Mouse (Mus musculus): ENCODE results near the gene Vegfd. TPM values are rescaled to one million over a fixed set of nuclear protein-coding genes. Genes with fewer than 3 reads are reported as not detected.
A peak's percentile ranks its signal among the peaks of the same experiment; 100 is the strongest.

Vegfd gene
- polyA plus RNA-seq, 1 experiment from 2014 or later, result 0.13 TPM

DNA sequence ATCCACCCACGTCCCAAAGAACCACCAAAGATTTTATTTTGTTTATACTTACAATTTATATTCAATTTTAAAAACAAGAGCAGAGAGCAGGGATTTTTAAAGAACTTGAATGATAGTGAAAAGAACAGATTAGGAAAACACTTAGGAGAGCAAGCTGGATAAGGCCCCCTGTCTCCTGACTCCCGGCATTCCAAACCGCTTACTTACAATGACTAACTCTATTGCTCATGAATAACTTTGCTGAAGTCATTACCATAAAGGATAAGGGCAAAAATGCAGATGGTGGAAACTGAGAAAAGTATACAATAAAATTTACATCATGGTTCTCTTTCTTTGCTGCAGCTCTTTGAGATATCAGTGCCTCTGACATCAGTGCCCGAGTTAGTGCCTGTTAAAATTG lies 20.9 kb downstream of the Vegfd start:
- WGBS, result 72% methylated on average over 4 of the region's 4 CpGs
- H3K27me3 ChIP-seq (replicated peaks), result no peaks in the 10 kb centered on the region

GRCm38 (mm10) chrX:164398456-164398855 lies 25.3 kb downstream of the Vegfd start:
- H3K27me3 ChIP-seq (replicated peaks), result no peaks in the 10 kb centered on the region
- no peak overlapping the region for H3K4me2 ChIP-seq
- H3K9ac ChIP-seq, result no peak overlapping the region
- no peaks in the 10 kb centered on the region for H3K36me3 ChIP-seq (replicated peaks)
- ATAC-seq (replicated peaks), result peak; percentile 52; the same call in 1 of the 2 replicates
- no peaks in the 10 kb centered on the region for H3K4me1 ChIP-seq
- WGBS, result 67% methylated on average over 3 of the region's 3 CpGs
- H3K9me3 ChIP-seq, result no peaks in the 10 kb centered on the region
- no peak overlapping the region for H3K27ac ChIP-seq
- no peak overlapping the region for H3K4me3 ChIP-seq

More for the DNA sequence above, 20.9 kb downstream of the Vegfd start:
- Histone ChIP-seq H3K27ac (no peak overlapping the region), H3K4me1 (no peaks in the 10 kb centered on the region), H3K9me3 (no peaks in the 10 kb centered on the region), H3K4me2 (no peak overlapping the region), H3K9ac (no peak overlapping the region), H3K36me3 (replicated peaks) (no peaks in the 10 kb centered on the region), H3K4me3 (no peak overlapping the region)
- ATAC-seq (replicated peaks), result no peak

- no peak overlapping the region for H3K27ac ChIP-seq
- no peaks in the 10 kb centered on the region for H3K4me1 ChIP-seq
- no peak overlapping the region for H3K4me2 ChIP-seq
- H3K36me3 ChIP-seq (replicated peaks), result no peaks in the 10 kb centered on the region
- H3K4me3 ChIP-seq, result no peak overlapping the region
- H3K27me3 ChIP-seq (replicated peaks), result no peaks in the 10 kb centered on the region
- no peak overlapping the region for H3K9ac ChIP-seq
- H3K9me3 ChIP-seq, result no peaks in the 10 kb centered on the region
- ATAC-seq (replicated peaks), result no peak
These were observed 32.0 kb downstream of the Vegfd start for GRCm38 (mm10) chrX:164405080-164405649.

- no peak for ATAC-seq (replicated peaks)
- 77% methylated on average over 9 of the region's 9 CpGs for WGBS
- Histone ChIP-seq H3K27me3 (replicated peaks) (no peaks in the 10 kb centered on the region), H3K9ac (no peak overlapping the region), H3K36me3 (replicated peaks) (no peaks in the 10 kb centered on the region), H3K4me3 (no peak overlapping the region), H3K27ac (no peak overlapping the region), H3K9me3 (no peaks in the 10 kb centered on the region), H3K4me1 (no peaks in the 10 kb centered on the region), H3K4me2 (no peak overlapping the region)
These were observed 33.2 kb downstream of the Vegfd start for GRCm38 (mm10) chrX:164406133-164407022.

GRCm38 (mm10) chrX:164408301-164408927 lies 35.2 kb downstream of the Vegfd start:
- WGBS, result 87% methylated on average over 3 of the region's 3 CpGs

DNA sequence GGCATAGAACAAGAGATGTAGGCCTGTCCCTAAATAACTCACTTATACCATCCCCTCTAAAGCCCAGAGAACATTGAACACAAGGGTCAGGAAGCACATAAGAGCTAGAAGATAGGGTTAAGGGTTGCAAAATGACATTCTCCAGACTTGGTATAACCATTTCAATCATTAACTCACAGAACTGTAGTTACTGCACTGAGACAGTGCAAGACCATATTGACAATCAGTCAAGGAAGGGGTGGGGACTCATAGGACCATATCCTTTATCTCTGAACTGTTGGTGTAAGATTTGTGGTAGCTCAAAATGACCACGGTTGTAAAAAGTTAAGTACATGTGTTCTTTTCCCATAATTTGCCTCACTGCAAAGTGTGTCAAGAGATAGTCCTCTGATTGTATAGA lies 37.4 kb downstream of the Vegfd start:
- Histone ChIP-seq H3K4me3 (no peak overlapping the region), H3K9me3 (no peaks in the 10 kb centered on the region), H3K4me2 (no peak overlapping the region), H3K27ac (no peak overlapping the region), H3K27me3 (replicated peaks) (peaks cover 4% of the 10 kb centered on the region; the same call in 1 of the 2 replicates), H3K9ac (no peak overlapping the region), H3K4me1 (no peaks in the 10 kb centered on the region), H3K36me3 (replicated peaks) (no peaks in the 10 kb centered on the region)
- WGBS, result 78% methylated on average over 1 of the region's 1 CpGs
- no peak for ATAC-seq (replicated peaks)

More at GRCm38 (mm10) chrX:164408301-164408927, 35.2 kb downstream of the Vegfd start:
- H3K27me3 ChIP-seq (replicated peaks), result no peaks in the 10 kb centered on the region
- no peaks in the 10 kb centered on the region for H3K36me3 ChIP-seq (replicated peaks)
- no peaks in the 10 kb centered on the region for H3K4me1 ChIP-seq
- H3K9ac ChIP-seq, result no peak overlapping the region
- H3K9me3 ChIP-seq, result no peaks in the 10 kb centered on the region
- no peak overlapping the region for H3K4me3 ChIP-seq
- no peak overlapping the region for H3K4me2 ChIP-seq
- ATAC-seq (replicated peaks), result no peak
- no peak overlapping the region for H3K27ac ChIP-seq

DNA sequence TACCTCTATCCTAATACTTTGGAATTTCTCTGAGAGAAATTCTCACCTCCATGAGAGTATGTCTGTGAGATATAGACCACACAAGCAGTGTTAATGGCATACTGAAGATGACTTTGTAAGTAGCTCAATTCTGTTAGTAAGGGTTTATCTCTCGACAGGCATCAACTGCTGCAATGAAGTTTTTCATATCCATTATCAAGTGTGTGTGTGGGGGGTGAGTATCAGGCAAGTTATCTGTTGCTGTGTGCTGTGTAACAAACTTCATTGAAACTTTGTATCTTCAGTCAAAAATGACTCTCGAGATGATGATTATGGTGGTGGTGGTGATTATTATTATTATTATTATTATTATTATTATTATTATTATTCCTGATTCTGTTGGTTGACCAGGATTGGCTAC lies 43.6 kb downstream of the Vegfd start:
- no peak overlapping the region for H3K9ac ChIP-seq
- H3K9me3 ChIP-seq, result no peaks in the 10 kb centered on the region
- H3K27ac ChIP-seq, result no peak overlapping the region
- no peak for ATAC-seq (replicated peaks)
- H3K27me3 ChIP-seq (replicated peaks), result peaks cover 7% of the 10 kb centered on the region; the same call in 1 of the 2 replicates
- no peak overlapping the region for H3K4me3 ChIP-seq
- H3K36me3 ChIP-seq (replicated peaks), result no peaks in the 10 kb centered on the region
- no peak overlapping the region for H3K4me2 ChIP-seq
- 94% methylated on average over 2 of the region's 2 CpGs for WGBS
- peaks cover 5% of the 10 kb centered on the region for H3K4me1 ChIP-seq

DNA sequence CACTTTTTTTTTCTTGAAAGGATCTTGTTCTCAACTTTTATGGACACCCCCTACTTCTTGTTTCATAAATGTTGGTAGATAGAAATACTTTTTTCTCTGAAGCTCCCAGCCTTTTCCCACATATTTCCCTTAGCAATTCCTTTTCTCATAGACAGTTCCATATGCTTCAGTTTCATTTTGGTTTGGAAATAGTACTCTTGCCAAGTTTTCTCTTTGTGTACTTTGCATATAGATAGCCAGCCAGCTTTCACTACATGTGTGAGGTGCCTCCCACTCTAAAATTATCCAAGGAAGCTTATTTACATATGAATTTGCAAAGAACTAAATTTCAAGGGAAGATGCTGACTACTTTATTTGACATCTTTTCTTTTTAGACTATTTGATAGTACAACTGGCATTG lies 44.8 kb downstream of the Vegfd start:
- Histone ChIP-seq H3K27ac (no peak overlapping the region), H3K9ac (no peak overlapping the region)
- no peak for ATAC-seq (replicated peaks)

GRCm38 (mm10) chrX:164419471-164419939 lies 46.3 kb downstream of the Vegfd start, which contains the start of gene Piga:
Gene Piga, plus strand, starts transcription at chrX:164419787.
- H3K4me3 ChIP-seq, result peak within 1 kb of the TSS; percentile 54
- WGBS, result 28% methylated on average over 37 of the region's 40 CpGs
- peaks cover 5% of the 10 kb centered on the region for H3K4me1 ChIP-seq
- H3K27ac ChIP-seq, result peak within 1 kb of the TSS; percentile 54
- H3K9me3 ChIP-seq, result no peaks in the 10 kb centered on the region
- ATAC-seq (replicated peaks), result peak; percentile 100
- peak within 1 kb of the TSS; percentile 50 for H3K4me2 ChIP-seq
- peak within 1 kb of the TSS; percentile 57 for H3K9ac ChIP-seq
- peaks cover 7% of the 10 kb centered on the region; the same call in 1 of the 2 replicates for H3K27me3 ChIP-seq (replicated peaks)
- H3K36me3 ChIP-seq (replicated peaks), result no peaks in the 10 kb centered on the region

More for the DNA sequence above, 44.8 kb downstream of the Vegfd start:
- Histone ChIP-seq H3K36me3 (replicated peaks) (no peaks in the 10 kb centered on the region), H3K4me1 (peaks cover 5% of the 10 kb centered on the region), H3K4me3 (no peak overlapping the region), H3K9me3 (no peaks in the 10 kb centered on the region), H3K4me2 (no peak overlapping the region), H3K27me3 (replicated peaks) (peaks cover 7% of the 10 kb centered on the region; the same call in 1 of the 2 replicates)

DNA sequence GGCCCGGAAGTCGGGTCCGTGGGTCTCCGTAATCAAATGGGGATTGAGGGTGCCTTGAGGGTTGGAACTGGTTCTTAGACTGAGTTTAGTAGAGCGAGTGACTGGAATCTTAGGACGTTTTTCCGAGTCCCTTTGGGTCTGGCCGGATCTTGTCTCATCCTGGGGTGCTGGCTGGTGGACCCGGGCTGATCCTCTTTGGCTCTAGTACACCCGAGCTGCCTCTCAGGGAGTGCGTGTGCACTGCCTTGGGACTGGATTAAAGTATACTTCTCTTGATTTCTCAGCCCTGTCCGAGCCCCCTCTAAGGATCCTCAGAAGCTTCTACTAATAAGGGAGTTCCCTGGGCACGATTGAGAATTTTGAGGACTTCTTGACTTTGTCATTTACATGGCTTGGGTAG lies 46.8 kb downstream of the Vegfd start:
- Histone ChIP-seq H3K4me3 (peak overlapping the region; percentile 54), H3K4me2 (peak overlapping the region; percentile 50), H3K27ac (peak overlapping the region; percentile 54), H3K9ac (peak overlapping the region; percentile 57), H3K4me1 (peaks cover 5% of the 10 kb centered on the region), H3K9me3 (no peaks in the 10 kb centered on the region), H3K36me3 (replicated peaks) (no peaks in the 10 kb centered on the region), H3K27me3 (replicated peaks) (0 out of 2 replicates have a peak, but pooled peaks cover 3% of the 10 kb centered on the region)
- ATAC-seq (replicated peaks), result peak; percentile 54; the same call in 1 of the 2 replicates
- 17% methylated on average over 13 of the region's 13 CpGs for WGBS

GRCm38 (mm10) chrX:164420518-164420917 lies 47.3 kb downstream of the Vegfd start:
- H3K9ac ChIP-seq, result 0 out of 2 replicates have a peak overlapping the region, but pooled peaks have one; percentile 57
- H3K4me1 ChIP-seq, result peaks cover 5% of the 10 kb centered on the region
- peak overlapping the region; percentile 50 for H3K4me2 ChIP-seq
- WGBS, result 53% methylated on average over 3 of the region's 3 CpGs
- H3K36me3 ChIP-seq (replicated peaks), result no peaks in the 10 kb centered on the region
- ATAC-seq (replicated peaks), result no peak
- H3K9me3 ChIP-seq, result no peaks in the 10 kb centered on the region
- H3K4me3 ChIP-seq, result peak overlapping the region; percentile 54
- no peak overlapping the region for H3K27ac ChIP-seq
- 0 out of 2 replicates have a peak, but pooled peaks cover 3% of the 10 kb centered on the region for H3K27me3 ChIP-seq (replicated peaks)

GRCm38 (mm10) chrX:164424821-164425220 lies 51.6 kb downstream of the Vegfd start:
- H3K4me2 ChIP-seq, result no peak overlapping the region
- H3K27ac ChIP-seq, result no peak overlapping the region
- H3K4me3 ChIP-seq, result no peak overlapping the region
- H3K4me1 ChIP-seq, result peaks cover 5% of the 10 kb centered on the region
- no peak for ATAC-seq (replicated peaks)
- H3K27me3 ChIP-seq (replicated peaks), result 0 out of 2 replicates have a peak, but pooled peaks cover 3% of the 10 kb centered on the region
- no peaks in the 10 kb centered on the region for H3K36me3 ChIP-seq (replicated peaks)
- no peak overlapping the region for H3K9ac ChIP-seq
- no peaks in the 10 kb centered on the region for H3K9me3 ChIP-seq
- 89% methylated on average over 1 of the region's 1 CpGs for WGBS
